Mouse (Mus musculus): ENCODE data around the gene Cox7a1.

DNA sequence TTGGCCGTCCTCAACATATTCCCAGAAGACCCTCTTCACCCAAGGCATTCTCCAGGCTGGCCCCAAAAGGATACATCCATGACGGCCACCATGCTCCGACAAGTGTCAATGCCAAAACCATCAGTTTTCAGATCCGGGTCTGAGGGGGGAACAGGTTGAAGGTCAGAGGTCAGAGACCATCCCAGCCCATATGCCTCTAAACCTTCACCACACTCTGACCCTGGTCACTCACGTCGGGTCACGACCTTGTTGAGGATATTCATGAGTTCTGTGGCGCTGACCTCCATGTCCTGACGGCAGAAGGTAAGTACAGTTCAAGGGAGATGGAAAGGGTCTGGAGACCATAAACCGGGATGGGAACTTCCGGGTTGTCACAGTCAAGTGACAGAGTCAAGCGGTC lies 8.1 kb downstream of the Cox7a1 start:
- TF ChIP-seq MAX (IDR thresholded peaks at IDR 0.05; ENCODE audit: low read depth): no peak
- no peak for TF ChIP-seq CEBPB (IDR thresholded peaks at IDR 0.05; ENCODE audit: insufficient read depth, poor library complexity, severe bottlenecking)
- TF ChIP-seq POLR2A (IDR thresholded peaks at IDR 0.05; ENCODE audit: insufficient read length, low read depth): no peak
- TF ChIP-seq TCF3 (IDR thresholded peaks at IDR 0.05; ENCODE audit: insufficient read length, low read depth): no peak
- no peak for TF ChIP-seq POLR2AphosphoS2 (IDR thresholded peaks at IDR 0.05; ENCODE audit: insufficient read length, low read depth)
- TF ChIP-seq MYOD1 (IDR thresholded peaks at IDR 0.05; ENCODE audit: control insufficient read depth in 1 of 3, insufficient read length in 2 of 3, low read depth in 2 of 3): no peak
- TF ChIP-seq REST (IDR thresholded peaks at IDR 0.05; ENCODE audit: insufficient read depth, insufficient read length): no peak
- no peak for TF ChIP-seq MYOG (IDR thresholded peaks at IDR 0.05; ENCODE audit: control insufficient read depth in 1 of 3, insufficient read depth in 1 of 3, insufficient read length in 2 of 3, low read depth in 2 of 3)
- TF ChIP-seq TCF12 (IDR thresholded peaks at IDR 0.05; ENCODE audit: insufficient read depth, poor library complexity, severe bottlenecking): no peak
- no peak for TF ChIP-seq USF1 (IDR thresholded peaks at IDR 0.05; ENCODE audit: low read depth)

Data from myocyte (in vitro differentiated cells).